Mouse (Mus musculus): ENCODE results near the gene Gabarap. TPM values are rescaled to one million over a fixed set of nuclear protein-coding genes. Genes with fewer than 3 reads are reported as not detected.

Gabarap gene
- polyA plus RNA-seq, 1 experiment: 663 TPM

DNA sequence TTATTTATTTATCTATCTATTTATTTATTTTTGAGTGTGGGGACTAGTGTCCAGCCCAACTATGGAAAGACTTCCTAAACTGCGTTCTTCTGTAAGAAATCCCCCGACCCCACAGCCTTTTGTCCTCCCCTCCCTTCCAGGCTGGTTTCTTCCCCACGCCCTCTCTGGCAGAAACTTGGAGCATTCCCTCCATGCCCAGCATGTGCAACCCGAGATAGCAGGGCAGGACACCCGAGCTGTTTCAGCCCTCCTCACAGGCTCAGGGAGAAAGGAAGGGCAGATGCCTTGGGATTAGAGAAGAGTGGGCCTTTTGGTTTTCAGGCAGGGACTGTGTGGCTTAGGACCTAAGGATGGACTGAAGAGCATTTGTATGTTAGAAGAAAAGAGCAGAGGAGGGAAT is 8.1 kb upstream of the Gabarap start:
- H3K4me3 ChIP-seq (ENCODE audit: insufficient read depth, low read depth, low read length): peak overlapping the region; percentile 94

GRCm38 (mm10) chr11:69983377-69983776 is 7.6 kb upstream of the Gabarap start:
- peak overlapping the region; percentile 94 for H3K4me3 ChIP-seq (ENCODE audit: insufficient read depth, low read depth, low read length)
- H3K4me1 ChIP-seq (ENCODE audit: control insufficient read depth, insufficient read depth, insufficient read length, low read length): peaks cover 9% of the 10 kb centered on the region
- peak overlapping the region; percentile 48 for H3K27ac ChIP-seq (replicated peaks; ENCODE audit: low read depth, low read length)

More for the DNA sequence above, 8.1 kb upstream of the Gabarap start:
- Histone ChIP-seq H3K4me1 (ENCODE audit: control insufficient read depth, insufficient read depth, insufficient read length, low read length) (peaks cover 9% of the 10 kb centered on the region), H3K27ac (replicated peaks; ENCODE audit: low read depth, low read length) (peak overlapping the region; percentile 48)

DNA sequence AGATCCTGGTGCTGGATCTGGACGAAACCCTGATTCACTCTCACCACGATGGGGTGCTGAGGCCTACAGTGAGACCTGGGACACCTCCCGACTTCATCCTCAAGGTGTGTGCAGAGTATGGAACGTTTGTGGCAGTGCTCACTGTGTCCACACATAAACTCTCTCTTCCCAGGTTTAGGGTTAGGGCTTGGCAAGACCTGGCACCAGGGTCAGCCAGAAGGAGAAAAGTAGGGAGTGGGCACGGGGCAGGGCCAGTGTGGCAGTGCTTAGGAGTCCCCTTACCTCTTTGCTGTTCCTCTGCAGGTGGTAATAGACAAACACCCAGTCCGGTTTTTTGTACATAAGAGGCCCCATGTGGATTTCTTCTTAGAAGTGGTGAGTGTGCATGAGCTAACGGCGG is 6.5 kb upstream of the Gabarap start:
- Histone ChIP-seq H3K4me3 (ENCODE audit: insufficient read depth, low read depth, low read length) (no peak overlapping the region), H3K27ac (replicated peaks; ENCODE audit: low read depth, low read length) (no peak overlapping the region), H3K4me1 (ENCODE audit: control insufficient read depth, insufficient read depth, insufficient read length, low read length) (peaks cover 9% of the 10 kb centered on the region)

- Histone ChIP-seq H3K4me3 (ENCODE audit: insufficient read depth, low read depth, low read length) (no peak overlapping the region), H3K4me1 (ENCODE audit: control insufficient read depth, insufficient read depth, insufficient read length, low read length) (peaks cover 6% of the 10 kb centered on the region), H3K27ac (replicated peaks; ENCODE audit: low read depth, low read length) (peak overlapping the region; percentile 26; the same call in 1 of the 2 replicates)
Observed at GRCm38 (mm10) chr11:69989949-69990348, 994 bp upstream of the Gabarap start.

- Histone ChIP-seq H3K27ac (replicated peaks; ENCODE audit: low read depth, low read length) (peak overlapping the region; percentile 92), H3K4me3 (ENCODE audit: insufficient read depth, low read depth, low read length) (peak overlapping the region; percentile 93), H3K4me1 (ENCODE audit: control insufficient read depth, insufficient read depth, insufficient read length, low read length) (peaks cover 6% of the 10 kb centered on the region)
Observed at GRCm38 (mm10) chr11:69991711-69992110, 768 bp downstream of the Gabarap start.

- Histone ChIP-seq H3K4me3 (ENCODE audit: insufficient read depth, low read depth, low read length) (peak overlapping the region; percentile 51), H3K27ac (replicated peaks; ENCODE audit: low read depth, low read length) (peak overlapping the region; percentile 28; the same call in 1 of the 2 replicates), H3K4me1 (ENCODE audit: control insufficient read depth, insufficient read depth, insufficient read length, low read length) (peaks cover 6% of the 10 kb centered on the region)
Observed at GRCm38 (mm10) chr11:69992396-69992795, 1.5 kb downstream of the Gabarap start.

GRCm38 (mm10) chr11:69992932-69993331 is 2.0 kb downstream of the Gabarap start:
- peak overlapping the region; percentile 51 for H3K4me3 ChIP-seq (ENCODE audit: insufficient read depth, low read depth, low read length)
- peaks cover 6% of the 10 kb centered on the region for H3K4me1 ChIP-seq (ENCODE audit: control insufficient read depth, insufficient read depth, insufficient read length, low read length)
- peak overlapping the region; percentile 20; the same call in 1 of the 2 replicates for H3K27ac ChIP-seq (replicated peaks; ENCODE audit: low read depth, low read length)

DNA sequence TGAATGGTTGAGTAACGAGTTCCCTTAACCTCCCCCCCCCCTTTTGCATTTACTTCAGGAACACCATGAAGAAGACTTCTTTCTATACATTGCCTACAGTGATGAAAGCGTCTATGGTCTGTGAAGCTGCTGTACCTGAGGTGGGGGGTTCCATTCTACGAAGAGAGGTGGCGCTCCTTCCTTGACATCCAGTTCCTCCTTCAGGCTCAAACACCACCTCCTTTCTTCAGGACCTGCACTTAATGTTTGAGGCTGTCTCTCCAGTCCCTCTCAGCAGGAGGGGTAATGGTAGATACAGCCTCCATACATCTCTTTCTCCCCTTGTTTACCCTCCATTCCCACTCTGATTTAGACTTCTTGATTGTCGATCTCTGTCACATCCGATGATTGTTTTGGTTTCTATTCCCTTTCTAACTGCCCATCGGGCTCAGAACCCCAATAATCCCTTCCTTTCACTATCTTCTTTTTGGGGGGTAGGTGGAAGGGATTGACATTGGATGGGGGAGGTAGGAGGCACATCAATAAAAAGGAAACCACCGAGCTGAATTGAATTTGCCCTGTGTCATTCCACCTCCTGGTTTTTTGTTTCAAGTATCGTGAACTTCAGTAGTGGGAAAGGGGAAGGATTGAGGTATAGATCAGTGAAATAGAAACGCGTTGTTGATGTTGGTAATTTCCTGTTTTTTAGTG is 3.6 kb downstream of the Gabarap start:
- H3K27ac ChIP-seq (replicated peaks; ENCODE audit: low read depth, low read length): no peak overlapping the region
- H3K4me1 ChIP-seq (ENCODE audit: control insufficient read depth, insufficient read depth, insufficient read length, low read length): peaks cover 6% of the 10 kb centered on the region
- H3K4me3 ChIP-seq (ENCODE audit: insufficient read depth, low read depth, low read length): no peak overlapping the region

DNA sequence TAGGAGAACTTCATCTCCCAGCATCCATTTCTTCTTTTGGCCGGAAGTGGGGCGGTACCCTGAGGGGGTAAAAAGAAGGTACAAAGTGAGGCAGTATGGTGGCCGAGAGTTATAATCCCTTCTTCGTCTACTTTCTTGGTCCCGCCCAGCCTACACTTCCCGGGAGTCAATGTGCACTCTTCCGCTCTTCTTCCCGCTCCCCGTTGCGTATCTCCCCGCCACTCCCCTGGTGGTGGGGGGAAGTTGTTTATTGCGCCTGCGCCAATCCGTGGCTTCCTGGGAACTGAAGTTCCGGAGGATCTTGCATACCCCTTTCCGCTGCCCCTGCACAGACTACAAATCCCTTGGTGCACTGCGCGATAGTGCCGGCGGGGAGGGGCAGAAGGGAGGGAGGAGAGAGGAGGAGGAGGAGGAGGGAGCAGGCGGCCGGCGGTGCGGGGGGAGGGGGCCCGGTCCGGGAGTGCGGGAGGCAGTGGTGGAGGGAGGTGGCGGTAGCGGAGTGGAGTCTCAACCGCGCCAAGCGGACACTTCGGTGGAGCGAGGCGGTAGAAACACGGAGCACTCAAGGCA is 4.5 kb downstream of the Gabarap start, which contains the start of gene Phf23:
TSS of gene Phf23 (plus strand) at position 387 of the 570 bp plus-strand sequence.
- H3K4me3 ChIP-seq (ENCODE audit: insufficient read depth, low read depth, low read length): peak within 1 kb of the TSS; percentile 99
- peak within 1 kb of the TSS; percentile 90 for H3K27ac ChIP-seq (replicated peaks; ENCODE audit: low read depth, low read length)
- H3K4me1 ChIP-seq (ENCODE audit: control insufficient read depth, insufficient read depth, insufficient read length, low read length): peaks cover 5% of the 10 kb centered on the region

DNA sequence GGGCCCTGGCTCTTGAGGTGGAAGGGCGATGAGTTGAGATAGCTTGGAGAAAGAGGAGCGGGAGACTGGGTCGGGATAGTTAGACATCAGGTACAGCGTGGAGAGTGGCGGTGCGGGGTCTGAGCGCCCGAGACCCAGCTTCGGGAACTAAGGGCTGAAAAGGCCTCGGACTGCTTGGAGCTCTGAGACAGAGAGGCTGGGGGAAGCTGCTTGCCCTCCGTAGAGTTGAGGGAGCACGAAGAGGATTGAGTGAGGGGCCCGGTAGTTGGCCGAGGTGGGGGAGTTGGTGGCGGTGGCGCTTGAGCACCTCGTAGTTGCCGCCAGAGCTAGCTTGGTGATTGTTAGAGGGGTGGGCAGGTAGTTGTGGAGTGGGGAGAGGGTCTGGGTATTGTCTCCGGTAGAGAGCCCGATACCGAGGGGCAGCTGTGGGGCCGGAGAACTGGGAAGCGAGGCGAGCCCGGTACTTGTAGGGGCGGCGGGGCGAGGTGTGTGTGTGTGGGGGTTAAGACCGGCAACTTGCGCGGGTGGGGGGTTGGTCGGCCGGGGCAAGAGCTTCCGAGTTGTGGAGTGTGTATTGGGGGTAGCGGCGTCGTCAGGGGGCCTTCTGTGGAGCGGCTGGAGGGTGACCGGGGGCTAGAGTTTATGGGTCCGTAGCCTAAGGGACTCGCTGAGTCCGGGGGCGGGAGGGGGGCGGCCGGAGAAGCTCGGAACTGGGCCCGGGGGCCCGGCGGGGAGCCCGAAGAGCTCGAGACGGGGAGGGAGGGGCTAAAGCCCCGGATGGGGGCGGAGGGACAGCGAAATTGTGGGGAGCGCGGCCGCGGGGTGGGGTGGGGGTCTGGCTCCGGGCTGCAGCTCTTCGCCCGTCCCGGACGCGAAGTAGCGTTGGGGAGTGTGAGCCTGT is 5.5 kb downstream of the Gabarap start:
- Histone ChIP-seq H3K4me1 (ENCODE audit: control insufficient read depth, insufficient read depth, insufficient read length, low read length) (peaks cover 4% of the 10 kb centered on the region), H3K27ac (replicated peaks; ENCODE audit: low read depth, low read length) (peak overlapping the region; percentile 91), H3K4me3 (ENCODE audit: insufficient read depth, low read depth, low read length) (peak overlapping the region; percentile 99)

GRCm38 (mm10) chr11:69997070-69997509 is 6.1 kb downstream of the Gabarap start:
- H3K27ac ChIP-seq (replicated peaks; ENCODE audit: low read depth, low read length): peak overlapping the region; percentile 91
- H3K4me3 ChIP-seq (ENCODE audit: insufficient read depth, low read depth, low read length): peak overlapping the region; percentile 99
- peaks cover 4% of the 10 kb centered on the region for H3K4me1 ChIP-seq (ENCODE audit: control insufficient read depth, insufficient read depth, insufficient read length, low read length)

DNA sequence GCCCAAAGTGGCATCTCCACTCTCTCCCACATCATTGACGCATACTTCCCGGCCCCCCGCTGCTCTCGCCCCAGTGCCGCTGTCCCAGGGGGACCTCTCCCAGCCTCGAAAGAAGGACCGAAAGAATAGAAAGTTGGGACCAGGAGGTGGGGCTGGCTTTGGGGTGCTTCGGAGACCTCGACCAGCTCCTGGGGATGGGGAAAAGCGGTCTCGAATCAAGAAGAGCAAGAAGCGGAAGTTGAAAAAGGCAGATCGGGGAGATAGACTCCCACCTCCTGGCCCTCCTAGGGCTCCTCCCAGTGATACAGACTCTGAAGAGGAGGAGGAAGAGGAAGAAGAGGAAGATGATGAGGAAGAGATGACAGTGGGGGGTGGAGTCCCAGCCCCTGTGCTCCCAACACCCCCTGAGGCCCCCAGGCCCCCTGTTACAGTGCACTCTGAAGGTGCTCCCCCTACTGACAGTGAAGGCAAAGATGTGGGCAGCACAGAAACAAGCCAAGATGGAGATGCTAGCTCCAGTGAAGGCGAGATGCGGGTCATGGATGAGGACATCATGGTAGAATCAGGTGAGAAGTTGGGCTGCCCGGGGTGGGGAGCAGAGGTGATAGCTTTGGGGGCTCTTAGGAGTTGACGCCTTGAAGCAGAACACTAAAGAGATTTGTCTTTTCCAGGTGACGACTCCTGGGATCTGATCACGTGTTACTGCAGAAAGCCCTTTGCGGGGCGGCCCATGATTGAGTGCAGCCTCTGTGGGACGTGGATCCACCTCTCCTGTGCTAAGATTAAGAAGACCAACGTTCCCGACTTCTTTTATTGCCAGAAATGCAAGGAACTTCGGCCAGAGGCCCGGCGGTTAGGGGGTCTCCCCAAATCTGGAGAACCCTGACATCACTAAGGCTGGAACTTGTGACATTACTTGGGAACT is 7.9 kb downstream of the Gabarap start:
- H3K27ac ChIP-seq (replicated peaks; ENCODE audit: low read depth, low read length): no peak overlapping the region
- no peak overlapping the region for H3K4me3 ChIP-seq (ENCODE audit: insufficient read depth, low read depth, low read length)
- H3K4me1 ChIP-seq (ENCODE audit: control insufficient read depth, insufficient read depth, insufficient read length, low read length): no peaks in the 10 kb centered on the region

DNA sequence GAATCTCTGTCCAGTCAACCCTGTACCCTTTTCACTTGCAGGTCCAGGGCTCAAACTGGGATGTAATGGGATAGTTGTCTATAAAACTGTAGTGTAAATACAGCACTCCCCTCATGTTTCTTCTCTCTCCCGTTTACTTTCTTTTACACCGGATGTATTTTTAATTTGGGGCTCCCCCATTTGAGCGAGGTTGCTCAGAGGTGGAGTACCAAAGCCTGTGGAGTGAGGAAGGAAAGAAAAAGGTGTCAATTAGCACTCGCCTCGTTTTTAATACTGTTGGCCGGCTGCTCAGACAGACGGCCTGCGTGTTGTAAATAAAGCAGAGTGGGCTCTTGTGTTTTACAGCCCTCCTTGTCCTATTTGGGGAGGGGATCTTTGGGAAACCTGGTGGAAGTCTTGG is 8.7 kb downstream of the Gabarap start:
- Histone ChIP-seq H3K27ac (replicated peaks; ENCODE audit: low read depth, low read length) (peak overlapping the region; percentile 4; the same call in 1 of the 2 replicates), H3K4me1 (ENCODE audit: control insufficient read depth, insufficient read depth, insufficient read length, low read length) (no peaks in the 10 kb centered on the region), H3K4me3 (ENCODE audit: insufficient read depth, low read depth, low read length) (no peak overlapping the region)

- Histone ChIP-seq H3K4me3 (ENCODE audit: insufficient read depth, low read depth, low read length) (peak within 1 kb of the TSS; percentile 74), H3K4me1 (ENCODE audit: control insufficient read depth, insufficient read depth, insufficient read length, low read length) (no peaks in the 10 kb centered on the region), H3K27ac (replicated peaks; ENCODE audit: low read depth, low read length) (peak within 1 kb of the TSS; percentile 73)
Observed at GRCm38 (mm10) chr11:70000396-70000898, 9.5 kb downstream of the Gabarap start, which contains the start of gene Dvl2. Gene Dvl2, plus strand, starts transcription at chr11:70000595.

Measured in brown adipose tissue, adult 24 weeks (tissue).